Mouse (Mus musculus): Measurements from ENCODE around the gene Orai1. TPM values are rescaled to one million over a fixed set of nuclear protein-coding genes. Genes with fewer than 3 reads are reported as not detected.

Gene Orai1
- total RNA-seq, 2 experiments from 2014 or later = 6.9 to 9.5 TPM

DNA sequence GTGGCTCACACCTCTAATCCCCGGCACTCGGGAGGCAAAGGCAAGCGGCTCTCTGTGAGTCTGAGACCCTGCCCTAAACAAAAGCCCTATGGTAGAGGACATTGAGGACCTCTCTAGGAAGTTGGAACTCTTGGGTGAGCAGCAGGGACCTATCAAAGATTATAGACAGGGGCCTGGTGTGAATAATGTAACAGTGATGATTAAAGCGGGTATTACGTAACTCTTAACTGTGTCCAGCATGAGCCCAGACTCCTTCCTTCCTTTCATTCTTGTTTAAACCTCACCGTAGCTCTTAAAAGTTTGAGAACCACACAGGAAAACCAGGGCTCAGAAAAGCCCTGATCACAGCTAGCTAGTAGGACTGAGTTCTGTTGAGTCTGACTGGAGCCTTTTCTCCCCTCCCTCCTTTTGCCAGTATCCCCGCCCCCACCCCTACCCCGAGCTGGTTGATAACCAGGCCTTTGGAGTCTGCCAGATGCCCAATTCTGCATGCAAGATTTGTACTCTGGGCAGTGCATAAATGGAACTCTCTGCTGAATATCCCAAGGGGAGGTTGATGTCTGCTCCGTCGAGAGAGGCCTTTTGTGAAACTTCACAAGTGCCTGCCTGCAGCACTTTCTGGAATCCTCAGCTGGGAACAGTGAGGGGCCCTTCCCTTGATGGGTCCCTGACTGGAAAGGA is 4.6 kb downstream of the Orai1 start:
- TF ChIP-seq CTCF (IDR thresholded peaks at IDR 0.05) = no peak
- Histone ChIP-seq H3K4me3 (no peak overlapping the region), H3K27ac (peak overlapping the region; percentile 64)

DNA sequence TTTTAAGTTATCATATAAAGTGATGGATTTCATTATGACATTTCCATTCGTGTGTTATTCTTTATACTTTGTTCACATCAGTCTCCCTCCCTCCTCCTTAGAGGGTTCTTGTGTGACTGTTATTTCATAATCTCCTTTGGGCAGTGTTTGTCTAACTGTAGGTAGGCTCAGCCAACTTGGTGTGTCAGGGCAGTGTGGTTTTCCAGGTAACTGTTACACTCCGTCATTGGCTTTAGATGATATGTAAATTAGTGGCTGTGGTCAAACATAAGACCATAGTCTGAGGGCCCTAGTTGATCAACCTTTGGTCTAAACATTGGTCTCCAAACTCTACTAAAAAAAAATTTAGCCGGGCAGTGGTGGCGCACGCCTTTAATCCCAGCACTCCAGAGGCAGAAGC is 5.6 kb downstream of the Orai1 start:
- no peak for DNase-seq (ENCODE audit: extremely low spot score in 1 of 2, low spot score in 2 of 2)
- intact Hi-C loops (cut with DNase I) = no loop called here
- TF ChIP-seq CTCF (IDR thresholded peaks at IDR 0.05) = no peak
- Histone ChIP-seq H3K27ac (no peak overlapping the region), H3K4me3 (no peak overlapping the region)

More for the DNA sequence above, 4.6 kb downstream of the Orai1 start:
- intact Hi-C loops (cut with DNase I) = no loop called here
- DNase-seq (ENCODE audit: extremely low spot score in 1 of 2, low spot score in 2 of 2) = no peak

DNA sequence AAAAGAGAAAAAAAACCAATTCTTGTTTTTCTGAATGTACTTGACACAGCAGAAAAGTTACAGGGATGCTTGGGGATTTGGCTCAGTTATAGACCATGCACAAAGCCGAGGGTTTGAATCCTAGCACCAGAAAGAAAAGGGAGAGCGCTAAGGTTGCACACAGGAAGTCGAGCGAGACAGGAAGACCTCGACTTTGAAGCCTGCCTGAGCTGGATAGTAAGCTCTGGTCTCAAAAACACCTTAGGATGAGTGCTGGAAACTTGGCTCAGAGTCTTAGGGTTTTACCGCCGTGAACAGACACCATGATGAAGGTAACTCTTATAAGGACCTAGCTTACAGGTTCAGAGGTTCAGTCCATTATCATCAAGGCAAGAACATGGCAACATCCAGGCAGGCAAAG is 6.6 kb downstream of the Orai1 start:
- TF ChIP-seq CTCF (IDR thresholded peaks at IDR 0.05) = no peak
- intact Hi-C loops (cut with DNase I) = no loop called here
- H3K27ac ChIP-seq = no peak overlapping the region
- no peak for DNase-seq (ENCODE audit: extremely low spot score in 1 of 2, low spot score in 2 of 2)
- H3K4me3 ChIP-seq = no peak overlapping the region

DNA sequence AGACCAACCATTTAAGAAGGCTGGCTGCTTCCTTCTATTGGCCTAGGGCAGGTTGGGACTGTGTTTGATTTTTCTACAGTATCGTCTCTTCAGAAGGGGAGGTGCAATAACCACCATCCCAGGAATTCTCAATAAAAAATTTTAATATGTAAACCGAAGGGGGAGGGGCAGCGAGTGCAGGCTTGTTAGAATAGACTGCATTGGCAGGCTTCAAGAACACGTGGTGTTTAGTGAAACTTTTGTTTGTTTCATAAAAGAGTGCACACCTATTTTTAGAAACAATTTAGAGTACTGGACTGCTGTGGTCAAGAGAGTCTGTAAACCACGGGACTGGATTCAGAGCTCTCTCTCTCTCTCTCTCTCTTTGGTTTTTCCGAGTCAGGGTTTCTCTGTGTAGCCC is 8.2 kb downstream of the Orai1 start:
- intact Hi-C loops (cut with DNase I) = no loop called here
- no peak for DNase-seq (ENCODE audit: extremely low spot score in 1 of 2, low spot score in 2 of 2)

DNA sequence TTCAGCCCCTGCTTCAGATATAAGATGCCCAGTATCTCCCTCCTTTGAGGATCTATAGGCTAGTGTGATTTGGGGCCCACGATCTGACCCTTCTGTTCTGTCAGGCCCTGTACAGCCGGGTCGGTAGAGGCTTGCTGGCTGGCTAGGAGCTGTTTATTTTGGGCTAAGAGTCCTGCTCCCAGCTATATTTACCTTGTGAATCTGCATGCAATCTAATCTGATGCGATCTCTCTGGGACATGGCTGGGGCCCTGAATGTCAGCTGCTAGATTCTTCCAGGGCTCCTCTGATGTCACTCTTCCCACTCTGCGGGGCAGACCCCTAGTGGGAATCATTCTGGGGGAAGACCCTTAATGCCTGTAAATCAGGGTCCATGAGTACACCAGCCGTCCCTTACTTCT is 9.4 kb downstream of the Orai1 start:
- TF ChIP-seq CTCF (IDR thresholded peaks at IDR 0.05) = no peak
- H3K27ac ChIP-seq = no peak overlapping the region
- intact Hi-C loops (cut with DNase I) = no loop called here
- no peak for DNase-seq (ENCODE audit: extremely low spot score in 1 of 2, low spot score in 2 of 2)
- H3K4me3 ChIP-seq = no peak overlapping the region

More for the DNA sequence above, 8.2 kb downstream of the Orai1 start:
- no peak overlapping the region for H3K27ac ChIP-seq
- TF ChIP-seq CTCF (IDR thresholded peaks at IDR 0.05) = no peak
- no peak overlapping the region for H3K4me3 ChIP-seq

DNA sequence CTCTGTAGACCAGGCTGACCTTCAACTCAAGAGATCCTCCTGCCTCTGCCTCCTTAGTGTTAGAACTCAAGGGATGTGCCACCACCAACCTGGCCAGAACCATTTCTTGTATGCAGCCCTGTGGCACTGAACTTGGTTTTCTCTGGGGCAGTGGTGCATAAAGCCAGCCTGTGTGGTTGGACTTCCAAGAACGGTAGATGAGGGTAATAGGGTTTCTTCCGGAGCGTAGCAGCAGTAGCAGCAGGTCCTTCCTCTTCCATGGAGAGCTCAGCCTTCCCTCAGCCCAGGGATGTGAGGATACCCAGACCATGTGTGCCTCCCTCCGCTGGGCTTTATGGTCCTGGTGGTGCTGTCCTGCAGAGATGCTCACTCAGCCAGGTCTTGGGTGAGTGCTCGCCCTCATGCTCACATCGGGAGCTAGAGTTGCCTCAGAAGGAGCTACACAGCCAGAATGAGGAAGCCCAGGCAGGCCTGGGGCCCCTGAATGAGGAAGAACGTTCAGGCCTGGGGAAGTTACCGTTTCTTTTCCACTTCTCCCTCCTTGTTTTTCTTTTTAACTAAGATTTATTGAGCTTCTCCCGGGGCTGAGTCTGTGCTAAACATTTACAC is 10.2 kb downstream of the Orai1 start:
- intact Hi-C loops (cut with DNase I) = no loop called here
- Histone ChIP-seq H3K27ac (no peak overlapping the region), H3K4me3 (no peak overlapping the region)
- no peak for TF ChIP-seq CTCF (IDR thresholded peaks at IDR 0.05)
- no peak for DNase-seq (ENCODE audit: extremely low spot score in 1 of 2, low spot score in 2 of 2)

DNA sequence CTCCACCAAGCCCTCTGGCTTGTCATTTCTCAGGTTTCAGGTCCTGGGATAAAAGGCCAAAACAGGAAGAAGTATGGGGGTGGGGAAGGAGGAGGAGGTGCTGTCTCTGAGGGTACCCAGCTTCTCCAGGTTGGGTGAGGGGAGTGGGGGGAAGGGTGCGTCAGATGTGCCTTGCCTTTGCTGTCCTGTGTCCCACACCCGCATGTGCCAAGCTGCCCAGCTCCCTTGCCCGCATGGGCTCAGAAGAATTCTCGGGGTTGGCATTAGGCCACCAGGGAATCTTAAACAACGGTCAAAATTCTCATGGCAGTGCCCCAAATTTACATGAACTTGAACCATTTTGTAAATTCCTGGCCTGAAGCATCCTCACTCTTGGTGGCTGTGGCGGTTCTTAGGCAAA is 11.5 kb downstream of the Orai1 start:
- TF ChIP-seq CTCF (IDR thresholded peaks at IDR 0.05) = no peak

DNA sequence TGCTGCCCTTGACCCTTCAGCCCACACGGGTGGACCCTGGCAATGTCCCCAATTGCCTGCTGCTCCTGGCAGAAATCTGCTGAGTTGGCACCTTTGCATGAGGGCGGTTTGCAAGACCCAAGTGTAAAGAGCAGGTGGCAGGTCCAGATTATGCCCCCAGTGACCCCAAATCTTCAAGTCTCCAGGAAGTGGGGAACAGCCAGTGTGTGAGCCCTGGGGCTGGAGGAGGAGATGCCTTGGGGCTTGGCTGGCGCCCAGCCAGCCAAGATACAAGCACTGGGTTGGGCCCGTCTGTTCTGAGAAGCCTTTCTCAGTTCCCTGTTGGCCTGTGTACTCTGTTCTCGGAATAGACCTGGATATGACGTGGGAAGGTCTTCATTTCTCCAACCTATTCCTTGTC is 12.6 kb downstream of the Orai1 start:
- no peak for TF ChIP-seq CTCF (IDR thresholded peaks at IDR 0.05)
- H3K4me3 ChIP-seq = no peak overlapping the region
- intact Hi-C loops (cut with DNase I) = no loop called here
- no peak overlapping the region for H3K27ac ChIP-seq
- DNase-seq (ENCODE audit: extremely low spot score in 1 of 2, low spot score in 2 of 2) = no peak

More for the DNA sequence above, 11.5 kb downstream of the Orai1 start:
- intact Hi-C loops (cut with DNase I) = no loop called here
- H3K27ac ChIP-seq = no peak overlapping the region
- no peak overlapping the region for H3K4me3 ChIP-seq
- no peak for DNase-seq (ENCODE audit: extremely low spot score in 1 of 2, low spot score in 2 of 2)

DNA sequence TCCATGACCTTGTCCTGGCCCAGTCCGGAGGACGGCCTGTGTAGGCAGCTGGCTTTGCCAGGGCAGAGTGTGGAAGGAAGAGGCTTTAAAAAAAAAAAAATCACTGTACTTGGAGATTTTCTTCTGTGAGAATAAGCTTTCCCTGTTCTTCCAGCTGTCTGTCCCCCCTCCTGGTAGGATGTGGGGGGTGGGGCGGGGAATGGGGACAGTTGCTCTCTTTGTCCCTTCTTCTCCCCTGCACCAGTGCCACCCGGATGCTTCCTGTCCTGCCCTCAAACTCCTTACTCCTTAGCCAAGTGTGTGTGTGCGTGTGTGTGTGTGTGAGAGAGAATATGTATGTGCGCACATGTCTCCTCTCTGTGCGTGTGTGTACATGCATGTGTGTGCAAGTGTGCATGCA is 14.9 kb downstream of the Orai1 start:
- no peak for DNase-seq (ENCODE audit: extremely low spot score in 1 of 2, low spot score in 2 of 2)
- no peak for TF ChIP-seq CTCF (IDR thresholded peaks at IDR 0.05)
- Histone ChIP-seq H3K27ac (no peak overlapping the region), H3K4me3 (no peak overlapping the region)
- intact Hi-C loops (cut with DNase I) = no loop called here

DNA sequence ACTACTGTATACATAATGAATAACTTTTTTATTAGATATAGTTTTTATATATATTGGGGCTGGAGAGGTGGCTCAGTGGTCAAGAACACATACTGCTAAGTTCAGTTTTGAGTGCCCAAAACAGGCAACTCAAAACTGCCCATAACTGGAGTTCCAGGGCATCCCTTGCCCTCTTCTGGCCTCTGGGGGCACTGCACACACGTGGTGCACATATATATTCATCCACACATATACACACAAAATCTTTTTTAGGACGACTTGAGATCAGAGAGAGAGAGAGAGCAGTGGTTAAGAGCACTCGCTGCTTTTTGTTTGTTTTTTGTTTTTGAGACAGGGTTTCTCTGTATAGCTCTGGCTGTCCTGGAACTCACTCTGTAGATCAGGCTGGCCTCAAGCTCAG is 16.4 kb downstream of the Orai1 start:
- H3K27ac ChIP-seq = no peak overlapping the region
- no peak for DNase-seq (ENCODE audit: extremely low spot score in 1 of 2, low spot score in 2 of 2)
- intact Hi-C loops (cut with DNase I) = no loop called here
- no peak; the same call in none of the 2 replicates for TF ChIP-seq CTCF (IDR thresholded peaks at IDR 0.05)
- H3K4me3 ChIP-seq = no peak overlapping the region

DNA sequence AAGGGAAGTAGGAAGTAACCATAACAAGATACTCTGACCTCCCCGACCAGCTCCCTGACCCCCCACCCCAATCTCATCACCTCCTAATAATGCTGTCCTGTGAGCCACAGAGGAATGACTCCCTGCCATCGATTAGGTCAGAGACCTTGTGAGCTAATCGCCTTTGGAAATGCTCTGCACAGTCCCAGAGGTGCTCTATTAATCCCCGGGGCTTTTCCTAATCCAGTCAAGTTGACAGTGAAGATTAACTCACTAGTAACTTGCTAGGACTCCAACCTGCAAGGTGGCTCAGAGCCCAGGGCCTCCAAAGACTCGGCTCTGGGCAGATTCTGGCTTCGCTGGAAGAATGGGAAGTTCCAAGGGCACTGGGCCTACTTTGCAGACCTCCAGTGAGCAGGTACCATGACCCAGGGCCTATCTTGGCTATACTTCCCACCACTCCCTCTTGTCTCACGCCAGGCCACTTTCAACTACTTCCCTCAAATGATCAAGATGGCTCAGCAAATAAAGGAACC is 18.8 kb downstream of the Orai1 start:
- TF ChIP-seq CTCF (IDR thresholded peaks at IDR 0.05) = no peak
- Histone ChIP-seq H3K4me3 (no peak overlapping the region), H3K27ac (no peak overlapping the region)
- intact Hi-C loops (cut with DNase I) = no loop called here
- no peak for DNase-seq (ENCODE audit: extremely low spot score in 1 of 2, low spot score in 2 of 2)

DNA sequence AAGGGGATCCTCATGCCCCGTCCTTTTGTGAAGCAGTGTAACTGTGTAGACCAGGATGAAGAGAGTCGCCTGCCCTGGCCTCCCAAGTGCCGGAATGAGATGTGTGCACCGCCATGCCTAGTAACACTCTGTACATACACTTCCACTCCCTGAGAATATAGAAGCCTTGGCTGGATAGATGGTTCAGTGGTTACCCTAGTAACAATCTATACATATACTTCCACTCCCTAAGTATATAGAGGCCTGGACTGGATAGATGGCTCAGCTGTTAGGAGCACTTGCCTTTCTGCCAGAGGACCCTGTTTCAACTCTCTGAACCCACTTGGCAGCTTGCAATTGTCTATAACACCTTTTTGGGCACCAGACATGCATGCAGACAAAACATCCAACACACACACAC is 20.2 kb downstream of the Orai1 start:
- intact Hi-C loops (cut with DNase I) = no loop called here
- no peak for TF ChIP-seq CTCF (IDR thresholded peaks at IDR 0.05)
- Histone ChIP-seq H3K4me3 (no peak overlapping the region), H3K27ac (no peak overlapping the region)
- no peak for DNase-seq (ENCODE audit: extremely low spot score in 1 of 2, low spot score in 2 of 2)

DNA sequence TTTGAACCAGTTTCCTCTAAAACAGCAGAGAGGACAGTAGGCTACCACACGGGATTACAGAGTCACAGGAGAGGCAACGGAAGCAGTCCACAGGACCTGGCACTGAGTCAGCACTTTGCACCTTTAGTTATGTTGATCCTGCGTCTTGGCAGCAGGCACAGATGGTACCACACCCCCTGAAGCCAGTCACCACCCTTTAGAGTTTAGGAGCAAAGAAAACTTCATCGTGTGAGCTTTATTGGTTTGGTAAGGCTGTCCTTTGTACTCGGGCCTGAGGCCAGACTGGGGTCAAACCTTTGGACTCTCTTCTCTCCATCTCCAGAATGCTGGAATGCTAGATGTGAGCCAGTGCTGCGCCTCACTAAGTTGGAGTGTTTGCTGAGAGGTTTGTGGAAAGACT is 20.7 kb downstream of the Orai1 start:
- intact Hi-C loops (cut with DNase I) = no loop called here
- H3K27ac ChIP-seq = no peak overlapping the region

More for the DNA sequence above, 20.7 kb downstream of the Orai1 start:
- no peak for TF ChIP-seq CTCF (IDR thresholded peaks at IDR 0.05)
- H3K4me3 ChIP-seq = no peak overlapping the region
- no peak for DNase-seq (ENCODE audit: extremely low spot score in 1 of 2, low spot score in 2 of 2)

All from left cerebral cortex, adult 2 months (tissue).